Mouse (Mus musculus): Measurements from ENCODE around the gene Spag7. TPM values are rescaled to one million over a fixed set of nuclear protein-coding genes. Genes with fewer than 3 reads are reported as not detected.

The Spag7 gene
- polyA plus RNA-seq, 1 experiment from 2014 or later = 159 TPM

DNA sequence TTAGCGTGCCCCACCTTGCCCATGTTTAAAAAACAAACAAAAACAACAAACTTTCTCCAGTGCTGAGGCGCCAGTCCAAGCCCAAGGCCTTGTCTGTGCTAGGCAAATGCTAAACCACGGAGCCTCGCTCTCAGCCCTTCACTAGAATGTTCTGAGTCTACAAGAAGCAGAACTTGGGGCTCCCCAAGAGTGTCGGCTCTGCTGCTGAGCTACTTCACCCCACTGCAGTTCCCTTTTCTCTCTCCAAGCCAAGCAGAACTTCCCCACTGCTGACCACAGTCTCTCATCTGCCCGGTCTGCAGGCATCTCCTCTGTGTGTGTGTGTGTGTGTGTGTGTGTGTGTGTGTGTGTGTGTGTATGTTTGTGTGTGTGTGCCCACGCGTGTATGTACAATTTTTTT is 10.7 kb upstream of the Spag7 start:
- Histone ChIP-seq H3K9me3 (no peaks in the 10 kb centered on the region), H3K4me3 (no peak overlapping the region), H3K27me3 (no peaks in the 10 kb centered on the region), H3K4me1 (peaks cover 6% of the 10 kb centered on the region), H3K9ac (no peak overlapping the region), H3K27ac (no peak overlapping the region), H3K36me3 (peaks cover 76% of the 10 kb centered on the region), H3K4me2 (no peak overlapping the region)
- 90% methylated on average over 8 of the region's 8 CpGs for WGBS
- no peak for ATAC-seq (ENCODE audit: insufficient number of reproducible peaks, insufficient read depth, low FRiP score, low TSS enrichment, low read depth)

DNA sequence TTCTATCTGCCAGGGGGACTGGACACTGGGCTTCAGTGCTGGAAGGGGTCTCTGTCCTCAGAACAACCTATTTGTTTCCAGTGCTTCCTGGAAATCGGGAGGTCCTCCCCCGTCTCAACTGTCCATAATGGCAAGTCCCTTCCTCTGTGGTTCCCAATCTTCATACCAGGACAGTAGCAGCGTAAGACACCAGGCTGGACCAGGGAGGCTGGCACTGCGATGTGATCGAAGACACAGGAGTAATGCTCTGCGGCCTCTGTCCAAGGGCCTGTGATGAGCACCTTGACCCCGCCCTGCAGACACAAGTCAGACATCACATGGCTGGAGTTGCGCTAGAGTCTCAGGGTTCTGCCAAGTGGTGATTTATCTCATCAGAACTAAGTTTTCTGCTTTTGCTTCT is 10.1 kb upstream of the Spag7 start:
- H3K9me3 ChIP-seq = no peaks in the 10 kb centered on the region
- H3K4me3 ChIP-seq = no peak overlapping the region
- peaks cover 6% of the 10 kb centered on the region for H3K4me1 ChIP-seq
- H3K27ac ChIP-seq = no peak overlapping the region
- no peak overlapping the region for H3K9ac ChIP-seq
- H3K36me3 ChIP-seq = peaks cover 74% of the 10 kb centered on the region
- ATAC-seq (ENCODE audit: insufficient number of reproducible peaks, insufficient read depth, low FRiP score, low TSS enrichment, low read depth) = no peak
- no peak overlapping the region for H3K4me2 ChIP-seq
- H3K27me3 ChIP-seq = no peaks in the 10 kb centered on the region
- WGBS = 95% methylated on average over 8 of the region's 8 CpGs

DNA sequence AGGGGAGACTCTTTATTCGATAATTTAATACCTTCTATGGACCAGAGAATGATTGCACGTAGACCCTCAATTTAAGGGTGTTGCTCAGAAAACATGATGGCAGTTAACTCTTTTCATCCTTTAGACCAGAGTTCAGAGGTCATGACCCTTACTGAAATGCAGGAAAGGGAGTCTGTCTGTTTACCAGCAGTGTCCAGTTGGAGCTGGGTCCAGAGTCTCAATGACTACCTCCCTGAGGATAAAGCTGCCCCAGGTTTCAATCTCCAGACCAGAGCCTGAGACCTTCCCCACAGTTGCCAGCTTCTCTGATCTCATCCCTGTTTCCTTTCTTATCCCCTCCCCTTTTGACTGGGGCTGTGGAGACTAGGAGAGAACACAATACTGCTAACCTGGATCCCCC is 9.4 kb upstream of the Spag7 start:
- Histone ChIP-seq H3K9ac (no peak overlapping the region), H3K36me3 (peaks cover 74% of the 10 kb centered on the region), H3K27me3 (no peaks in the 10 kb centered on the region), H3K27ac (no peak overlapping the region), H3K9me3 (no peaks in the 10 kb centered on the region), H3K4me1 (peaks cover 6% of the 10 kb centered on the region), H3K4me3 (no peak overlapping the region), H3K4me2 (no peak overlapping the region)
- WGBS = 47% methylated on average over 2 of the region's 2 CpGs
- no peak for ATAC-seq (ENCODE audit: insufficient number of reproducible peaks, insufficient read depth, low FRiP score, low TSS enrichment, low read depth)

DNA sequence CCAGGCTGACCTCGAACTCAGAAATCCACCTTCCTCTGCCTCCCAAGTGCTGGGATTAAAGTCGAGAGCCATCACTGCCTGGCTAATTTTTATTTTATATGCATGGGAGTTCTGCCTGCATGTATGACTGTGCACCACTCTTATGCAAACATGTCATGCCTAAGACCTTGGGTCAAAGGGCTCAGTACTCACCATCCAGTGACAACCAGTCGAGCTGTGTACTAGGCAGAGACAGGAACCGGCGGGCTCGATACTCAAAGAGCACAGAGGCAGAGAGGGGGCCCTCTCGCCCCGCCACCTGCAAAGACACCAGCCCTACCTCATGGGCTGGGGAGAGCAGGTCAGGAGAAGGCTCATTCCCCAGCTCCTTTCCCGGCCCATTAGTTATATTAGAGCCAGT is 8.9 kb upstream of the Spag7 start:
- Histone ChIP-seq H3K9me3 (no peaks in the 10 kb centered on the region), H3K4me1 (peaks cover 6% of the 10 kb centered on the region), H3K27ac (no peak overlapping the region), H3K9ac (no peak overlapping the region), H3K4me3 (no peak overlapping the region), H3K4me2 (no peak overlapping the region), H3K27me3 (no peaks in the 10 kb centered on the region), H3K36me3 (peaks cover 71% of the 10 kb centered on the region)
- ATAC-seq (ENCODE audit: insufficient number of reproducible peaks, insufficient read depth, low FRiP score, low TSS enrichment, low read depth) = no peak
- WGBS = 75% methylated on average over 9 of the region's 9 CpGs

- Histone ChIP-seq H3K4me2 (no peak overlapping the region), H3K4me1 (peaks cover 18% of the 10 kb centered on the region), H3K9ac (no peak overlapping the region), H3K4me3 (no peak overlapping the region), H3K36me3 (peaks cover 62% of the 10 kb centered on the region), H3K9me3 (no peaks in the 10 kb centered on the region), H3K27ac (no peak overlapping the region), H3K27me3 (no peaks in the 10 kb centered on the region)
- no peak for ATAC-seq (ENCODE audit: insufficient number of reproducible peaks, insufficient read depth, low FRiP score, low TSS enrichment, low read depth)
- 66% methylated on average over 11 of the region's 11 CpGs for WGBS
These were observed 5.3 kb upstream of the Spag7 start for GRCm38 (mm10) chr11:70674501-70674900.

- WGBS = 74% methylated on average over 6 of the region's 6 CpGs
- ATAC-seq (ENCODE audit: insufficient number of reproducible peaks, insufficient read depth, low FRiP score, low TSS enrichment, low read depth) = no peak
- peaks cover 58% of the 10 kb centered on the region for H3K36me3 ChIP-seq
- H3K9me3 ChIP-seq = no peaks in the 10 kb centered on the region
- H3K4me2 ChIP-seq = no peak overlapping the region
- H3K9ac ChIP-seq = no peak overlapping the region
- H3K27ac ChIP-seq = no peak overlapping the region
- no peak overlapping the region for H3K4me3 ChIP-seq
- H3K4me1 ChIP-seq = peaks cover 18% of the 10 kb centered on the region
- H3K27me3 ChIP-seq = no peaks in the 10 kb centered on the region
These were observed 4.8 kb upstream of the Spag7 start for GRCm38 (mm10) chr11:70674014-70674413.

DNA sequence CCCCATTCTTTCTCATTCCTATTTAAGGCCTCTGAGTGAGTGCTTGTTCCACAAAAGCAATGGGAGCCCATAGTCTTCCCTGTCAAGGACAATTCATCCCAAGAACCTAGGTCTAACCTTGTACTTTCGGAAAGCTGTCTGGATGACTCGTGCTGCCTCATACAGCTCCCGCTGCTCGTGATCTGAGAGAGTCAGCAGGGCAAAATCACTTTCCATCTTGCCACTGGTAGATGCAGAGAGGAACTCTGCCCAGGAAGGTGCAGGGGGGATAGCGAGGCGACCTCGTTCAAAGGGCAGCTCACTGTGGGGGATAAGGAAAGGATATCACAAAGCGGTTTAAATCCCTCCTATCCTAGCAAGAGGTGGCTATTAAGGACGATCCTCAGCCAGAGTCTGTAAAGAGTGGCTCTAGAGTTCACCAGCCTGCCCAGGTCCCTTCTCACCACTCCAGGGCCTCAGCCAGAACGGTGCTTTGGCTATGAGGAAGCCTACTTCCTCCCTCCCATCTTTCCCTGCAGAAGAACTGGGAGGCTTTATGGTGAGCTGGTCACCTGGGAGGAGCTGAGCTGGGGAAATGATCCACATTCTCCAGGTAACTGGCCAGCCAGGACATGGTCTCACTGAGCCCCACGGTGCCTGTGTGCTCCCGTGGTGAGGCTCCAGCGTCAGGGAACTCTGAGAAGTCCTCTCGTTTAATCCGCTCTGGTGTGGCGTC is 2.3 kb upstream of the Spag7 start:
- ATAC-seq (ENCODE audit: insufficient number of reproducible peaks, insufficient read depth, low FRiP score, low TSS enrichment, low read depth) = no peak
- H3K9me3 ChIP-seq = no peaks in the 10 kb centered on the region
- H3K4me2 ChIP-seq = peak overlapping the region; percentile 82; the same call in 1 of the 2 replicates
- 87% methylated on average over 16 of the region's 16 CpGs for WGBS
- H3K36me3 ChIP-seq = peaks cover 45% of the 10 kb centered on the region
- peak overlapping the region; percentile 82 for H3K9ac ChIP-seq
- H3K4me3 ChIP-seq = 0 out of 2 replicates have a peak overlapping the region, but pooled peaks have one; percentile 69
- no peaks in the 10 kb centered on the region for H3K27me3 ChIP-seq
- H3K27ac ChIP-seq = 0 out of 2 replicates have a peak overlapping the region, but pooled peaks have one; percentile 98
- peaks cover 31% of the 10 kb centered on the region for H3K4me1 ChIP-seq

DNA sequence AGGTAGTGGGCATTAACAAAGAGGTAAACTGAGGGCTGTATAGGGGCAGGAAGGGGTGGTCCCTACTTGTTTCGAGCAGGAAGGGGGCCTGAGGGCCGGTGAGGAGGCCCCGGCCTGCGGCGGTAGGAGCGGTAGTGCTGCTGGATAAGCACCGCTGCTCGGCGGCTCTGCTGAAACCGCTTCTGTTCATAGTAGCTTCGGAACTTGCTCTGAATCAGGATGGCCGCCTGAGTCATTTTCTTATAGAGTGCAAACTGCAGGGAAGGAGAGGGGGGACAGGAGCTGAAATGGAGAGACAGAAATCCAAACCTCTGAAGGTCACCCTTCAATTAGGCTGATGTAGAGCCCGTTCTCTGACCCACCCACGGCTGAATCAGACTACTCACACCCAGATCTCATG is 1.3 kb upstream of the Spag7 start:
- H3K4me1 ChIP-seq = peaks cover 31% of the 10 kb centered on the region
- H3K9me3 ChIP-seq = no peaks in the 10 kb centered on the region
- peak overlapping the region; percentile 98 for H3K27ac ChIP-seq
- H3K4me3 ChIP-seq = peak overlapping the region; percentile 69
- ATAC-seq (ENCODE audit: insufficient number of reproducible peaks, insufficient read depth, low FRiP score, low TSS enrichment, low read depth) = no peak
- 40% methylated on average over 14 of the region's 14 CpGs for WGBS
- H3K4me2 ChIP-seq = peak overlapping the region; percentile 82
- peaks cover 45% of the 10 kb centered on the region for H3K36me3 ChIP-seq
- H3K9ac ChIP-seq = peak overlapping the region; percentile 82
- no peaks in the 10 kb centered on the region for H3K27me3 ChIP-seq

- ATAC-seq (ENCODE audit: insufficient number of reproducible peaks, insufficient read depth, low FRiP score, low TSS enrichment, low read depth) = no peak
- Histone ChIP-seq H3K9me3 (no peaks in the 10 kb centered on the region), H3K4me1 (peaks cover 31% of the 10 kb centered on the region), H3K27ac (peak overlapping the region; percentile 98), H3K4me3 (peak overlapping the region; percentile 69), H3K27me3 (no peaks in the 10 kb centered on the region), H3K4me2 (peak overlapping the region; percentile 82), H3K9ac (peak overlapping the region; percentile 82), H3K36me3 (peaks cover 46% of the 10 kb centered on the region)
- WGBS = under 1% methylated on average over 31 of the region's 31 CpGs
These were observed 548 bp upstream of the Spag7 start for GRCm38 (mm10) chr11:70669582-70670345.

GRCm38 (mm10) chr11:70668335-70668770 is 863 bp downstream of the Spag7 start:
- under 1% methylated on average over 15 of the region's 15 CpGs for WGBS
- ATAC-seq (ENCODE audit: insufficient number of reproducible peaks, insufficient read depth, low FRiP score, low TSS enrichment, low read depth) = peak; percentile 40; the same call in 1 of the 2 replicates
- Histone ChIP-seq H3K9me3 (no peaks in the 10 kb centered on the region), H3K4me1 (peaks cover 31% of the 10 kb centered on the region), H3K27ac (peak overlapping the region; percentile 98), H3K9ac (peak overlapping the region; percentile 63), H3K4me2 (peak overlapping the region; percentile 82), H3K27me3 (no peaks in the 10 kb centered on the region), H3K36me3 (peaks cover 47% of the 10 kb centered on the region), H3K4me3 (peak overlapping the region; percentile 69)

DNA sequence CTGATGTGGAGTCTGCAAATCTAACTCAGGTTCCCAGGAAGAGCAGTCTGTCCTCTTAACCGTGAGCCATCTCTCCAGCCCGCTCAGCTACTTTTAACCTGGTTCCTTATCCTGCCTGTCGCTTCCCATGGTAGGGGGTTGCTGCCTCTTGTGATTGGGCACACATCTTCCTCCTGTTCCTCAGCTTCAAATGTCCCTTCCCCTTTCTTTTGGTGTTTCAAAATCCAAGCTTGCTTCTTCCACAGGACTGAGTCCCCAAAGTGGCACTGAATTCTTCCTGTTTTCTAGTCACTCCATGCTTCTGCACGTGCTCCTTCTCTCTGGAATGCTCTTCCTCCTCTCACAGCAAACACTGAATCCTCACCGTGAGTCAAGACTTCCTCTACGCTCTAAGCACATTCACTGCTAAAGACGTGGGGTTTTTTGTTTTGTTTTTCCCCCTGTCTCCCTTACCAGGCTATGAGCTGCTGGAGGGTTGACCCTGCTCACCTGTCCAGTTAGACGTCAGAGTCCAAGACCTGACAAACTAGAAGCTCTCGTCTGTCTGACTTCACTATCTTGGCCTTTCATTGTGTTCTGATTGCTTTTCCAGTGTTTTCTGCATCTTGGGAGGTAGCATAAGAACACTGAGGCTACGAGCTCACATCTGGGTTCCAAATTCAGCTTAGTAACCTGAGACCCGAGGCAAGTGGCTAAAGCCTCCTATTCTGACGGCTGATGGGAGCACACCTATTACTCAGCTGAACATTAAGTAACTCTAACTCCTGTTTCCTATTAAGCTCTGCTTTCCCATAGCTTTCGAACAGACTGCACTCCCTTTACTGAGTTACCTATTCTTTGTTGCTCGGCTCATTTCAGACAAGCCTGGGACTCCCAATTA is 1.7 kb downstream of the Spag7 start:
- peaks cover 51% of the 10 kb centered on the region for H3K36me3 ChIP-seq
- H3K27ac ChIP-seq = peak overlapping the region; percentile 98
- peak overlapping the region; percentile 63 for H3K9ac ChIP-seq
- peaks cover 31% of the 10 kb centered on the region for H3K4me1 ChIP-seq
- peak overlapping the region; percentile 69 for H3K4me3 ChIP-seq
- H3K4me2 ChIP-seq = peak overlapping the region; percentile 82
- no peaks in the 10 kb centered on the region for H3K27me3 ChIP-seq
- H3K9me3 ChIP-seq = no peaks in the 10 kb centered on the region
- 45% methylated on average over 14 of the region's 14 CpGs for WGBS
- no peak for ATAC-seq (ENCODE audit: insufficient number of reproducible peaks, insufficient read depth, low FRiP score, low TSS enrichment, low read depth)
